Mouse (Mus musculus): Measurements from ENCODE around the gene Tirap. TPM values are rescaled to one million over a fixed set of nuclear protein-coding genes. Genes with fewer than 3 reads are reported as not detected.

Gene Tirap
- total RNA-seq, 1 experiment from 2014 or later = 4.1 TPM

Other genes with a start within 250 kb of the Tirap start
- 27.1 and 36.1 TPM in 2 replicates for gene St3gal4, start 81.0 kb downstream of the Tirap start, total RNA-seq (2017)
- gene Dcps, start 24.2 kb downstream of the Tirap start, total RNA-seq (2017) = 48.6 and 56.6 TPM in 2 replicates
- gene Srpr, start 116 bp downstream of the Tirap start, total RNA-seq (2017) = 76.2 and 82.3 TPM in 2 replicates
- gene Foxred1, start 10.8 kb upstream of the Tirap start, total RNA-seq (2017) = 35.9 and 38.5 TPM in 2 replicates
- 6.1 and 9.9 TPM in 2 replicates for gene Fam118b, start 67.5 kb upstream of the Tirap start, total RNA-seq (2017)
- gene Rpusd4, start 67.6 kb upstream of the Tirap start, total RNA-seq (2017) = 16.8 and 23.5 TPM in 2 replicates
- 0.94 and 2.0 TPM in 2 replicates for gene Cdon, start 220.8 kb upstream of the Tirap start, total RNA-seq (2017)